Mouse (Mus musculus) spleen, adult 2 months (tissue): ENCODE measurements around the gene Dguok. TPM values are rescaled to one million over a fixed set of nuclear protein-coding genes. Genes with fewer than 3 reads are reported as not detected.

Source experiments
- DNase-seq, 2 experiments: peaks; one replicate each; pipeline versions ENCODE4 v3.0.0 to v3.0.0-alpha.2; 2012 to 2021; ENCODE audit warnings: low spot score in 2 of 2, low read depth in 1 of 2
- H3K27ac ChIP-seq: fragments of 200-500 bp; 2 replicates; pipeline ENCODE4 v1.5.1; 2012; ENCODE audit warnings: low read length, inconsistent platforms; ENCODE audit not compliant: insufficient read depth
- H3K27me3 ChIP-seq: fragments of 200-500 bp; 2 replicates; pipeline ENCODE4 v1.6.1; 2012; ENCODE audit warnings: mild to moderate bottlenecking, moderate library complexity, low read length, inconsistent platforms; ENCODE audit not compliant: control insufficient read depth, insufficient read depth
- H3K36me3 ChIP-seq: fragments of 200-500 bp; 2 replicates; pipeline ENCODE4 v1.6.1; 2012; ENCODE audit warnings: mild to moderate bottlenecking, low read length, inconsistent platforms; ENCODE audit not compliant: control insufficient read depth, insufficient read depth
- H3K4me1 ChIP-seq: fragments of 200-500 bp; 2 replicates; pipeline ENCODE4 v1.6.1; 2011; ENCODE audit warnings: inconsistent platforms; ENCODE audit not compliant: control insufficient read depth, insufficient read depth, insufficient read length
- H3K4me3 ChIP-seq: fragments of 200-500 bp; 2 replicates; pipeline ENCODE4 v1.5.1; 2011; ENCODE audit warnings: mild to moderate bottlenecking, inconsistent platforms; ENCODE audit not compliant: insufficient read depth, insufficient read length; ENCODE audit errors: extremely low read depth
- CTCF ChIP-seq: fragments of 200-500 bp; IDR thresholded peaks from 2 replicates; pipeline ENCODE4 v1.5.1; 2011; ENCODE audit warnings: mild to moderate bottlenecking, inconsistent platforms; ENCODE audit not compliant: insufficient read depth, insufficient read length, insufficient replicate concordance; ENCODE audit errors: extremely low read depth
- POLR2A ChIP-seq: fragments of 200-500 bp; IDR thresholded peaks from 2 replicates; pipeline ENCODE4 v1.6.1; 2011; ENCODE audit warnings: low read depth, low read length, inconsistent platforms
- WGBS: fragments of 180-500 bp; shearing (Covaris S2); methylation state at CpG from one replicate; pipeline ENCODE4 v1.1.7; 2018; 5-methylcytosine and 5-hydroxymethylcytosine counted together
- polyA plus RNA-seq: library from polyadenylated mRNA; depleted of rRNA; stranded (reverse); fragments of >200 nt; gene quantifications from 2 replicates; pipeline ENCODE4 v1.2.3, GENCODE M21; 2012

Gene Dguok
- polyA plus RNA-seq, 1 experiment: 41.8 TPM

GRCm38 (mm10) chr6:83456984-83457810 lies 49.6 kb downstream of the Dguok start:
- Histone ChIP-seq H3K27me3 (no peaks in the 10 kb centered on the region), H3K4me3 (peak overlapping the region; percentile 83), H3K36me3 (no peaks in the 10 kb centered on the region), H3K4me1 (peaks cover 25% of the 10 kb centered on the region), H3K27ac (peak overlapping the region; percentile 92)
- WGBS: 12% methylated on average over 33 of the region's 33 CpGs
- no peak for TF ChIP-seq POLR2A
- no peak for TF ChIP-seq CTCF
- no peak for DNase-seq

DNA sequence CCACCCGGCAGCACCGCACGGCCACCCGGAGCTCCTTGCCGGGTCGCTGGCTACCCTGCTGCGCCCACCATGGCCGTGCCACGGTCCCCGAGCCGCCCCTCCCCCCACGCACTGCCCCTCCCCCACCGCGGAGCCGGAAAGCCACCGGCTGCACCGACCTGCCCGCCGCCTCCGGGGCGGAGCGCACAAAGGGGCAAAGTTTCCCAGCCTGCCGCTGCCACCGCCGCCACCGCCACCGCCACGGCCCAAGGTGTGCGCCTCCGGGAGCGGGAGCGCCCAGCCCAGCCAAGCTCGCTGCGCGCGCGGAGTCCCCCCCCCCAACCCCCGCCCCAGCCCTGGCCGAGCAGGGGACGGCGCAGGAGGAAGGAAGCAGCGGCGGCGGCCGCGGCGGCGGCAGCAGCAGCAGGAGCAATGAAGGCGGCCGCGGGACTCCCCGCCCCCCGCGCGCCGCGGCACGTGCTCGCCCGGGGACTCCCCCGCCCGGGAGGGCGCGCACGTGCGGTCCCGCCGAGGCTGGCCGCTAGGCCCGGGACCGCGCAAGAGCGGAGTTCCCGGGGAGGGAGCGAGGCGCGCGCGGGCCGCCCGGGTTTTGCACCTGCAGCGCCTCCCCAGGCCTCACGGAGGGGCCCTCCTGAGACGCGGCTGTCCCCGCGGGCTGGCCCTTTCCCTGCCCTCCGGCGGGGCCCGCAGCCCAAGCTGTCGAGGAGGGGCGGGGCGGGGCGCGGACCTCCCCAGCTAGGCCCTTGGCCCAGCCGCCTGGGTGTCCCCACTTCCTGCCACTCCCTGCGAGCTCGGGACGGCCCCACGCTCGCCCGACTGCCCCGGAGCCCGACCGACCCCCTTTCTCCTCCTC lies 50.4 kb downstream of the Dguok start:
- peak overlapping the region; percentile 83 for H3K4me3 ChIP-seq
- TF ChIP-seq CTCF (no peak), POLR2A (no peak; the same call in 1 of the 2 replicates)
- peaks cover 26% of the 10 kb centered on the region for H3K4me1 ChIP-seq
- H3K27me3 ChIP-seq: no peaks in the 10 kb centered on the region
- DNase-seq: peak; percentile 45 to 83
- peak overlapping the region; percentile 92 for H3K27ac ChIP-seq
- 0% methylated on average over 44 of the region's 105 CpGs for WGBS
- no peaks in the 10 kb centered on the region; the same call in 1 of the 2 replicates for H3K36me3 ChIP-seq

GRCm38 (mm10) chr6:83455328-83456130 lies 51.2 kb downstream of the Dguok start:
- DNase-seq: peak in 1 of 2 experiments; percentile 28
- TF ChIP-seq CTCF (no peak), POLR2A (no peak)
- H3K27me3 ChIP-seq: no peaks in the 10 kb centered on the region
- peaks cover 33% of the 10 kb centered on the region for H3K4me1 ChIP-seq
- under 1% methylated on average over 22 of the region's 41 CpGs for WGBS
- H3K36me3 ChIP-seq: no peaks in the 10 kb centered on the region; the same call in 1 of the 2 replicates
- H3K4me3 ChIP-seq: peak overlapping the region; percentile 83
- peak overlapping the region; percentile 77 for H3K27ac ChIP-seq

- H3K4me1 ChIP-seq: peaks cover 49% of the 10 kb centered on the region
- no peaks in the 10 kb centered on the region; the same call in 1 of the 2 replicates for H3K36me3 ChIP-seq
- DNase-seq: no peak
- no peak overlapping the region for H3K4me3 ChIP-seq
- 77% methylated on average over 11 of the region's 11 CpGs for WGBS
- no peak for TF ChIP-seq POLR2A
- TF ChIP-seq CTCF: no peak
- H3K27me3 ChIP-seq: no peaks in the 10 kb centered on the region
- peak overlapping the region; percentile 16; the same call in 1 of the 2 replicates for H3K27ac ChIP-seq
These were observed 53.1 kb downstream of the Dguok start for GRCm38 (mm10) chr6:83453706-83454105.

DNA sequence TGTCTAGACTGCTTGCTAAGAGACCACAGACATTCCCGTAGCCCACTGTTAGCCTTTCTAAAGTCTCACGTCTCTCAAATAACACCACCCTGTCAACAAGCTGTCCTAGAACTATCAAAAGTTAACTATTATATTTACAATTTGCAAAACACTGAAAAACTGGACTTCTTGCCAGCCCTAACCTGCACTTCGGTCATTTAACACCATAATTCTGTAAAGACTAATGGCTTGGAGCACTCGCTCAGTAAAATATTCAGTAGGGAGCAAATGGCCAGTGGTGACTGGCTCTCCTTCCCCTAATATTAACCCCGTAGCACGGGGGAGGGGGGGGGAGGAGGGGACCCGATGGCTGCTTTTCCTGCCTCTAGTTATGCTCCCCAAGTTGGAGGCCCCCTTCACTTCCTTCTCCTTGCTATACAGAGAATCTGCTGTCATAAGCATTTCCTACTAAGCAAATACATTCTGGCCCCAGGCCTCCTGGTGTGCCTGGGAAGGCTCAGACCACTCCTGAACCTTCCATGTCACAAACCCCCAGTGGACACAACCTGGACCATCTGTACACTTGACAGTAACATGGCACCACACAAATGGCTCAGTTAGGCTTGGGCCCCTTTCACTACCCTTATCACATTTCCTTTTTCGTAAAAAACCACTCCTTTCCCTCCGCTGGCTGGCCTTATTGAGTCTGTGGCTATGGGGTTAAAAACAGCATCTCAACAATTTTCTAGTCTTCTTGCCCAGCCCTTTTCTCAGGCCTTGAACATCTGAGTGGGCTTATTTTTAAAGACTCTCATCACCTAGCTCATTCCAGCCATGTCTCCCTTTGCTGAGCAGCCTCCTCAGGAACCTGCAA lies 56.1 kb downstream of the Dguok start:
- Histone ChIP-seq H3K4me3 (no peak overlapping the region), H3K36me3 (peaks cover 1% of the 10 kb centered on the region; the same call in 1 of the 2 replicates), H3K27ac (no peak overlapping the region), H3K4me1 (peaks cover 39% of the 10 kb centered on the region; the same call in 1 of the 2 replicates), H3K27me3 (no peaks in the 10 kb centered on the region)
- TF ChIP-seq POLR2A: no peak
- no peak for TF ChIP-seq CTCF
- DNase-seq: no peak
- 43% methylated on average over 9 of the region's 9 CpGs for WGBS
